Mouse (Mus musculus): ENCODE measurements around the gene Hectd4. TPM values are rescaled to one million over a fixed set of nuclear protein-coding genes. Genes with fewer than 3 reads are reported as not detected.
A peak's percentile ranks its signal among the peaks of the same experiment; 100 is the strongest.

Gene Hectd4
- total and polyA plus RNA-seq, 3 experiments: 2.1 to 7.8 (median 6.0) TPM

DNA sequence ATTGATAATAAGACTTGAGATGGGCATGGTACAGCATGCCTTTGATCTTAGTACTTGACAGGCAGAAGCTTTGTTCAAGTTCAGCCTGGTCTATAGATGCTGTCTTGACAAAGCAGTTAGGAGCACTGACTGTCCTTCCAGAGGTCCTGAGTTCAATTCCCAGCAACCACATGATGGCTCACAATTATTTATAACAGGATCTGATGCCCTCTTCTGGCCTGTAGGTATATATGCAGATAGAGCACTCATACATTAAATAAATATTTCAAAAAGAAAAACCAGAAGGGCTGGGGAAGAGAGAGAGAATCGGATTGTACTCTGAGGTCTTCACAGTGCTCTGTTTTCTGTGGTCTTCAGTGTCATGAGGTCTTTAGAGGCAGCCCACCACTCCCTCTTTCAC, 17.6 kb upstream of the Hectd4 start:
- dilution Hi-C loops (cut with MboI; ENCODE audit: extremely low pct_ligation_motif_present, extremely low pct_unique_long_range_greater_than_20kb, low sequenced_read_pairs): no loop called here
- Histone ChIP-seq H3K4me3 (replicated peaks in 1 of 3; ENCODE audit: low read depth in 2 of 3, low read length in 2 of 3, poor library complexity in 1 of 3) (no peak overlapping the region), H3K27me3 (replicated peaks) (no peaks in the 10 kb centered on the region), H3K9ac (ENCODE audit: insufficient read depth, low read depth) (no peak overlapping the region), H3K27ac (ENCODE audit: insufficient read depth, low read depth) (no peak overlapping the region), H3K4me2 (ENCODE audit: insufficient read depth, low read depth, poor library complexity, severe bottlenecking) (no peak overlapping the region), H3K79me2 (replicated peaks; ENCODE audit: control insufficient read depth, extremely low read depth, insufficient read depth, poor library complexity, severe bottlenecking) (peaks cover 29% of the 10 kb centered on the region), H3K4me1 (ENCODE audit: control insufficient read depth in 1 of 2, insufficient read depth in 2 of 2) (peaks cover 14 to 32% of the 10 kb centered on the region in 2 experiments), H3K36me3 (replicated peaks in 1 of 2; ENCODE audit: control insufficient read depth in 1 of 2, insufficient read depth in 1 of 2, low read length in 1 of 2) (peaks cover 21 to 25% of the 10 kb centered on the region in 2 experiments), H3K9me3 (replicated peaks; ENCODE audit: low read length) (no peaks in the 10 kb centered on the region)
- in situ Hi-C loops (cut with MboI; ENCODE audit: low pct_ligation_motif_present, low pct_unique_long_range_greater_than_20kb, low sequenced_read_pairs): loop anchor here (10.0 kb wide), 1 partner anchor 172 kb away; no protein-coding TSS in a partner anchor
- TF ChIP-seq ZKSCAN1 (IDR thresholded peaks at IDR 0.05; ENCODE audit: borderline replicate concordance, low read depth, low read length) (no peak), CTCF (conservative IDR thresholded peaks at IDR 0.05 in 1 of 2, IDR thresholded peaks at IDR 0.05 in 1 of 2; ENCODE audit: low read depth in 2 of 2, low read length in 2 of 2) (peak in 1 of 2 experiments; percentile 34; a peak in 2 of 4 replicates), ETS1 (conservative IDR thresholded peaks at IDR 0.05; ENCODE audit: low read depth, low read length) (no peak), CHD1 (IDR thresholded peaks at IDR 0.05; ENCODE audit: low read depth, low read length) (no peak)
- DNase-seq (ENCODE audit: extremely low read depth): no peak

DNA sequence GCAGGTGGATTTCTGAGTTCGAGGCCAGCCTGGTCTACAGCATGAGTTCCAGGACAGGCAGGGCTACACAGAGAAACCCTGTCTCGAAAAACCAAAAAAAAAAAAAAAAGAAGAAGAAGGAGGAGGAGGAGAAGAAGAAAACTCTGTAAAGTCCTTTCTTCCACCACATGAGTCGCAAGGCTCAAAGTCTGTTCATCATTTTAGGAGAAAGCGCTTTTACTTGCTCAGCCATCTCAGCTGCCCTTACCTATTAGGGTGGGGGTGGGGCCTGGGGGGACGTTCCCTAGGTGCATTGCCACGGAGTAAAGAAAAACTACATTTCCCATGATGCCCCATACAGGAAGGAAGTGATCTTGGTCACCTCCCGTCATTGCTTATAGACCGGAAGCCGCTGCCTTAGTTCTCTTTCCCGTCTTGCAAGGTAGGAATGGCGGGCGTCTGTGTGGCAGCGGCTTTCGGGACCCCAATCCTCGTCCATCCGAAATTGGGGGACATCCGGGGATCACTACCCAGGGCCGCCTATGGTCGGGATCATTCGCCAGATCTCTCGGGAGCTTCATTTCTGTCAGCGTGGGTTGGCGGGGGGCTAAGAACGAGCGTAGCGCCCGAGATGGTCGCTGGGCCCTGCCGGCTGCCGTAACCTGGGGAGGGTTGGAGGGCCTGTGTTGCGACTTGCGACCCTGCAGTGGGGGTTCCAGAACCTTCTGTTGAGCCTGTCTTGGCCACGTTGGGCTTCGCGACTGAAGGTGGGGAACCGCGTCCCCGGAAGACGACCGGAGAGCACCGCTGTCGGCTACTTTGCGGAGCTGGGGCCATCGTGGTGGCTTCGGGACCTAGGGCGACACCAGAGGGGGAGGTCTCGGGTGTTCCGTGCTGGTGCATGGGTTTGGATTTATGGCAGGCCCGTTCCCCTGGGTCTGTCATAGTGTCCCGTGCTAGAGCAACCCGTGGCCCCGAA, 15.6 kb upstream of the Hectd4 start, which contains the start of gene Rpl6:
Gene Rpl6 (plus strand): TSS at position 350 of the 958 bp plus-strand sequence.
- in situ Hi-C loops (cut with MboI; ENCODE audit: low pct_ligation_motif_present, low pct_unique_long_range_greater_than_20kb, low sequenced_read_pairs) (loop anchor here (10.0 kb wide), 1 partner anchor 170 kb away; no protein-coding TSS in a partner anchor), dilution Hi-C loops (cut with MboI; ENCODE audit: extremely low pct_ligation_motif_present, extremely low pct_unique_long_range_greater_than_20kb, low sequenced_read_pairs) (no loop called here)
- peak within 1 kb of the TSS; percentile 78 for H3K9ac ChIP-seq (ENCODE audit: insufficient read depth, low read depth)
- H3K27me3 ChIP-seq (replicated peaks): no peaks in the 10 kb centered on the region
- H3K4me1 ChIP-seq (ENCODE audit: control insufficient read depth in 1 of 2, insufficient read depth in 2 of 2): peaks cover 13 to 38% of the 10 kb centered on the region in 2 experiments
- DNase-seq (ENCODE audit: extremely low read depth): peak; percentile 93
- peak within 1 kb of the TSS; percentile 85 to 98 (median 97) for H3K4me3 ChIP-seq (replicated peaks in 1 of 3; ENCODE audit: low read depth in 2 of 3, low read length in 2 of 3, poor library complexity in 1 of 3)
- peak within 1 kb of the TSS; percentile 24 for H3K27ac ChIP-seq (ENCODE audit: insufficient read depth, low read depth)
- H3K79me2 ChIP-seq (replicated peaks; ENCODE audit: control insufficient read depth, extremely low read depth, insufficient read depth, poor library complexity, severe bottlenecking): peaks cover 46% of the 10 kb centered on the region
- H3K4me2 ChIP-seq (ENCODE audit: insufficient read depth, low read depth, poor library complexity, severe bottlenecking): peak within 1 kb of the TSS; percentile 41; the same call in 1 of the 2 replicates
- H3K36me3 ChIP-seq (replicated peaks in 1 of 2; ENCODE audit: control insufficient read depth in 1 of 2, insufficient read depth in 1 of 2, low read length in 1 of 2): peaks cover 40 to 45% of the 10 kb centered on the region in 2 experiments
- no peaks in the 10 kb centered on the region for H3K9me3 ChIP-seq (replicated peaks; ENCODE audit: low read length)
- TF ChIP-seq MYC (IDR thresholded peaks at IDR 0.05; ENCODE audit: low read depth, low read length) (peak; percentile 98), RCOR1 (conservative IDR thresholded peaks at IDR 0.05; ENCODE audit: low read depth, low read length) (0 out of 2 replicates have a peak, but pooled peaks have one; percentile 70), ZC3H11A (IDR thresholded peaks at IDR 0.05; ENCODE audit: low read depth, low read length) (no peak), USF1 (IDR thresholded peaks at IDR 0.05; ENCODE audit: low read depth, low read length) (no peak), ELF1 (IDR thresholded peaks at IDR 0.05; ENCODE audit: low read depth, low read length) (peak; percentile 94), SMC3 (IDR thresholded peaks at IDR 0.05; ENCODE audit: low read depth, low read length) (no peak), MAX (IDR thresholded peaks at IDR 0.05; ENCODE audit: low read length) (peak; percentile 91), HCFC1 (IDR thresholded peaks at IDR 0.05; ENCODE audit: low read depth, low read length) (peak; percentile 99), MEF2A (IDR thresholded peaks at IDR 0.05; ENCODE audit: borderline replicate concordance, low read depth, low read length) (peak; percentile 29; the same call in 1 of the 2 replicates), CHD1 (IDR thresholded peaks at IDR 0.05; ENCODE audit: low read depth, low read length) (peak; percentile 44; the same call in 1 of the 2 replicates), JUND (conservative IDR thresholded peaks at IDR 0.05; ENCODE audit: low read depth, low read length) (0 out of 2 replicates have a peak, but pooled peaks have one; percentile 34), NELFE (IDR thresholded peaks at IDR 0.05; ENCODE audit: low read depth, low read length) (peak; percentile 99), ZNF384 (IDR thresholded peaks at IDR 0.05; ENCODE audit: low read depth, low read length) (peak; percentile 77), RAD21 (IDR thresholded peaks at IDR 0.05; ENCODE audit: low read depth, low read length) (no peak), NRF1 (IDR thresholded peaks at IDR 0.05; ENCODE audit: low read depth, low read length) (peak; percentile 54; the same call in 1 of the 2 replicates), UBTF (IDR thresholded peaks at IDR 0.05; ENCODE audit: low read depth, low read length) (0 out of 2 replicates have a peak, but pooled peaks have one; percentile 61), POLR2AphosphoS2 (IDR thresholded peaks at IDR 0.05; ENCODE audit: low read depth, low read length) (peak; percentile 97), MAFK (IDR thresholded peaks at IDR 0.05; ENCODE audit: insufficient replicate concordance, low read length) (no peak), GABPA (IDR thresholded peaks at IDR 0.05; ENCODE audit: insufficient replicate concordance, low read depth, low read length) (peak; percentile 74; the same call in 1 of the 2 replicates), USF2 (conservative IDR thresholded peaks at IDR 0.05; ENCODE audit: low read depth, low read length) (no peak), PAX5 (IDR thresholded peaks at IDR 0.05; ENCODE audit: low read length) (no peak), SIN3A (IDR thresholded peaks at IDR 0.05; ENCODE audit: low read length) (peak; percentile 81), CTCF (conservative IDR thresholded peaks at IDR 0.05 in 1 of 2, IDR thresholded peaks at IDR 0.05 in 1 of 2; ENCODE audit: low read depth in 2 of 2, low read length in 2 of 2) (no peak), MXI1 (IDR thresholded peaks at IDR 0.05; ENCODE audit: low read depth, low read length) (peak; percentile 79), BHLHE40 (IDR thresholded peaks at IDR 0.05; ENCODE audit: low read depth, low read length) (peak; percentile 28; the same call in 1 of the 2 replicates), EP300 (IDR thresholded peaks at IDR 0.05; ENCODE audit: low read length) (no peak), KAT2A (IDR thresholded peaks at IDR 0.05; ENCODE audit: insufficient replicate concordance, low read length) (peak; percentile 98)
